Mouse (Mus musculus) ZHBTc4 (cell line): ENCODE measurements at regions not wholly inside any gene's neighbourhood (a gene's known extent, or its start where the extent isn't known, plus 50 kb on each side); places are given as distances from the start of the nearest gene placed in this dataset.

Experiments used
- DNase-seq: peaks from one replicate; pipeline ENCODE4 v3.0.0-alpha.2; 2011; ENCODE audit warnings: low read depth, low spot score

- no peak for DNase-seq
Measured at GRCm38 (mm10) chr4:12263746-12264145, 91.9 kb upstream of the Fam92a start.

GRCm38 (mm10) chr4:12263197-12263596 lies 91.4 kb upstream of the Fam92a start:
- DNase-seq, result no peak

DNA sequence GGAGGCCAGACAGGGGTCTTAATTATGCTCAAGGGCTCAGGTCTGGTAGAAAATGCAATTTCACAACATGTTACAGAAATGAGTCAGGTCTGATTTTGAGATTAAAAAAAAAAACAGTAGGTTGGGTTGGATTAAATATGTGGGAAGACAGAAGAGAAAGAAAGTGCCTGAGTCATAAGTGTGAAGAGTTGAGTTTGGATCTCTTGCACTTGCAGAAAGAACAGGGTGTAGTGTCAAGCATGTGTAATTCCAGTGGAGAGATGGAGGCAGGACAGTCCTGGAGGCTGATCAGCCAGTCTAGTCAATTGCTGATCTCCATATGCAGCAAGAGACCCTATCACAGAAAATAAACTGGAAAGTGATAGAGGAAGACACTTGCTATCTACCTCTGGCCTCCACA lies 76.2 kb upstream of the Fam92a start:
- no peak for DNase-seq

DNA sequence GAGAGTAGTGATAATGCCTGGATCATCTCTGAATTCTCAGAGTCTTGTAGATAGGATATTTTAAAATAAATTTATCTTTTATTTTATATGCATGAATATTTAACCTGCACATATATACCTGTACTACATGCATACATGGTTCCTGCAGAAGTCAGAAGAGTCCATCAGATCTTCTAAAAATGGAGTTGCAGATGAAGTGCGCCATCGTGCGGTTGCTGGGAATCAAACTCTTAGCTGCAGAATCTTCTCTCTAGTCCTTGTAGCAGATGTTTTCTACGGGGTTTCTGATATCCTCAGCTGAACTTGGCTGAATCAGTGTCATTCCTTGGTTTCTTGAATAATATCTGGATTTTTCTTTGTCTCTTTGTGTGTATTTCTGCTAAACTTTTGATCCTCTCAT lies 74.8 kb upstream of the Fam92a start:
- DNase-seq, result peak; percentile 14

DNA sequence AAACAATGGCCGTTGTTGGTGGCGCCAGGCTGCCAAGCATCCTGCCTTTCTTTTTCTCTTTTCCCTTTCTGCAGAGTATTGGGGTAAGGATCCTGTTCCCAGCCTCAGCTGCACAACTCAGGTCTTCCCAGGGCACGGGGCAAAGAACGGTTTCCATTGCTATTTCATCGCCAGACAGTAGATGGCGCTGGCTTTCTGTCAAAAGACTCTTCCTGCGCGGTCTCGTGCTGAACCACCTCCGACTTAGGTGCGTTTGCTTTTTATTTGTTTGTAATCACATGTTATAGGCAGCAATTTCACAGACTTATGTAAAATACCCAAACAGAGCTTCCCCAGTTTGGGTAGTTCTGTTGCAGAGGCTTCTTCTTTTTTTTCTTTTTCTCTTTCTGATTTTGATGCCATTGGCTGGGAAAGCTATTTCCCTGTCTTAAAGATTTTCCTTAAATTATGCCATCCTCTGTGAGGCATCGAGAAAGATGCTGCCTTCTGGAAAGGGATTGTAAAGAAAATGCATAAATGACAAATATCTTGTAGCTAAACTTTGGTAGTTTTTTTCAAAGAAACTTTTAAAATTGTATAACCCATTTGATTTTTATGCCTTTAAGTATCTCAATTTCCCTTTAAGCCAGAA lies 69.2 kb upstream of the Fam92a start:
- DNase-seq, result peak; percentile 80

- no peak for DNase-seq
Measured at GRCm38 (mm10) chr4:12230731-12231130, 58.9 kb upstream of the Fam92a start.
